Comparison of ENCODE assay signal across 25 mouse cellular contexts in genomic region chr11:35755546-35755945, GRCm38 (mm10). TPM values are rescaled to one million over a fixed set of nuclear protein-coding genes. Genes with fewer than 3 reads are reported as not detected.
DNase-seq lines count a peak whose midpoint lies in the region; ATAC-seq and TF ChIP-seq lines count a peak whose summit lies in the region.
"Had no signal": no experiment of that assay in that cellular context is flagged by ENCODE, and none has a peak within 500 bp of the region (broad histone marks: within the 10 kb centered on the region; RNA-seq: fewer than 3 reads in every experiment).

No protein-coding gene starts in this region.

- no peaks in the 10 kb centered on the region; the same call in 1 of the 2 replicates for H3K4me1 ChIP-seq in lung, embryonic 14.5 days (ENCODE audit: insufficient read depth)
- peaks cover 12% of the 10 kb centered on the region for H3K4me1 ChIP-seq in intestine, embryonic 16.5 days (ENCODE audit: control insufficient read depth, insufficient read depth, low read length)
- no peaks in the 10 kb centered on the region for H3K4me1 ChIP-seq in forebrain, embryonic 16.5 days (replicated peaks; ENCODE audit: control insufficient read depth, insufficient read depth, low read length)
- H3K4me1 ChIP-seq in hindbrain, embryonic 12.5 days = no peaks in the 10 kb centered on the region
- H3K4me1 ChIP-seq: heart, embryonic 10.5 days; liver, embryonic 12.5 days had no signal

- ATAC-seq in lung, embryonic 14.5 days (ENCODE audit: insufficient read depth) = no peak
- peak; percentile 22; the same call in 1 of the 2 replicates for ATAC-seq in intestine, embryonic 16.5 days
- ATAC-seq in forebrain, embryonic 16.5 days = no peak
- no peak for ATAC-seq in hindbrain, embryonic 12.5 days (ENCODE audit: low FRiP score)
- ATAC-seq: forebrain, embryonic 15.5 days; liver, embryonic 12.5 days; midbrain, embryonic 16.5 days had no signal

- no peaks in the 10 kb centered on the region for H3K27me3 ChIP-seq in lung, embryonic 14.5 days (ENCODE audit: insufficient read depth, low read length)
- no peaks in the 10 kb centered on the region for H3K27me3 ChIP-seq in intestine, embryonic 16.5 days (replicated peaks; ENCODE audit: control insufficient read depth, insufficient read depth, low read length)
- no peaks in the 10 kb centered on the region for H3K27me3 ChIP-seq in forebrain, embryonic 16.5 days (replicated peaks; ENCODE audit: control insufficient read depth, insufficient read depth, low read length)
- H3K27me3 ChIP-seq in hindbrain, embryonic 12.5 days = no peaks in the 10 kb centered on the region
- H3K27me3 ChIP-seq: forebrain, embryonic 15.5 days; liver, embryonic 12.5 days had no signal

- DNase-seq in lung, embryonic 14.5 days = peak; percentile 46
- no peak for DNase-seq in lung, postnatal 10 days
- DNase-seq in adrenal gland, postnatal 14 days = peak; percentile 44
- DNase-seq in yolk sac, embryonic 10.5 days (ENCODE audit: low spot score) = no peak
- DNase-seq: cerebellum, adult 2 months; kidney, postnatal 10 days; left cerebral cortex, postnatal 4 days; lung, adult 2 months; lung, postnatal 4 days; right cerebral cortex, postnatal 14 days had no signal

- H3K9me3 ChIP-seq in lung, embryonic 14.5 days (ENCODE audit: low read depth, low read length) = no peaks in the 10 kb centered on the region
- H3K9me3 ChIP-seq in intestine, embryonic 16.5 days (ENCODE audit: control insufficient read depth, low read length) = no peaks in the 10 kb centered on the region
- no peaks in the 10 kb centered on the region for H3K9me3 ChIP-seq in forebrain, embryonic 16.5 days (ENCODE audit: control insufficient read depth, low read length)
- no peaks in the 10 kb centered on the region for H3K9me3 ChIP-seq in hindbrain, embryonic 12.5 days (replicated peaks)
- H3K9me3 ChIP-seq: forebrain, embryonic 15.5 days; heart, embryonic 10.5 days; liver, embryonic 12.5 days had no signal

- no peaks in the 10 kb centered on the region for H3K36me3 ChIP-seq in lung, embryonic 14.5 days (ENCODE audit: insufficient read depth)
- H3K36me3 ChIP-seq in intestine, embryonic 16.5 days (ENCODE audit: control insufficient read depth, insufficient read depth, low read length) = no peaks in the 10 kb centered on the region
- H3K36me3 ChIP-seq in forebrain, embryonic 16.5 days (ENCODE audit: control insufficient read depth, insufficient read depth) = no peaks in the 10 kb centered on the region
- H3K36me3 ChIP-seq in hindbrain, embryonic 12.5 days = no peaks in the 10 kb centered on the region
- H3K36me3 ChIP-seq: forebrain, embryonic 15.5 days; heart, embryonic 10.5 days; liver, embryonic 12.5 days had no signal

- 33% methylated on average over 6 of the region's 6 CpGs for WGBS in lung, embryonic 14.5 days
- 26% methylated on average over 6 of the region's 6 CpGs for WGBS in intestine, embryonic 16.5 days
- WGBS in forebrain, embryonic 16.5 days = 29% methylated on average over 6 of the region's 6 CpGs
- 69% methylated on average over 6 of the region's 6 CpGs for WGBS in hindbrain, embryonic 12.5 days

- H3K4me3 ChIP-seq in lung, embryonic 14.5 days (ENCODE audit: low read depth, low read length) = no peak overlapping the region
- no peak overlapping the region for H3K4me3 ChIP-seq in intestine, embryonic 16.5 days (ENCODE audit: low read length)
- H3K4me3 ChIP-seq in forebrain, embryonic 16.5 days (replicated peaks; ENCODE audit: low read length) = no peak overlapping the region
- no peak overlapping the region for H3K4me3 ChIP-seq in hindbrain, embryonic 12.5 days
- H3K4me3 ChIP-seq: erythroblast, embryonic 14.5 days; forebrain, embryonic 15.5 days; heart, embryonic 10.5 days; layer of hippocampus, adult 2 months; left cerebral cortex, adult 2 months; liver, embryonic 12.5 days had no signal

- no peak overlapping the region for H3K9ac ChIP-seq in lung, embryonic 14.5 days
- H3K9ac ChIP-seq in intestine, embryonic 16.5 days (ENCODE audit: low read depth, low read length) = no peak overlapping the region
- H3K9ac ChIP-seq in forebrain, embryonic 16.5 days (replicated peaks; ENCODE audit: low read depth, low read length) = no peak overlapping the region
- H3K9ac ChIP-seq in hindbrain, embryonic 12.5 days = no peak overlapping the region
- H3K9ac ChIP-seq: forebrain, embryonic 15.5 days; liver, embryonic 12.5 days had no signal

- no peak for TF ChIP-seq CTCF in lung, embryonic 14.5 days (IDR thresholded peaks at IDR 0.05; ENCODE audit: low read depth)

- H3K4me2 ChIP-seq in lung, embryonic 14.5 days = no peak overlapping the region
- no peak overlapping the region for H3K4me2 ChIP-seq in intestine, embryonic 16.5 days (ENCODE audit: low read depth, low read length)
- H3K4me2 ChIP-seq in forebrain, embryonic 16.5 days (ENCODE audit: low read length) = no peak overlapping the region
- H3K4me2 ChIP-seq in hindbrain, embryonic 12.5 days (replicated peaks) = no peak overlapping the region
- H3K4me2 ChIP-seq: forebrain, embryonic 15.5 days; liver, embryonic 12.5 days had no signal

- H3K27ac ChIP-seq in lung, embryonic 14.5 days (ENCODE audit: low read depth) = no peak overlapping the region
- peak overlapping the region; percentile 68 for H3K27ac ChIP-seq in intestine, embryonic 16.5 days (ENCODE audit: low read length)
- no peak overlapping the region for H3K27ac ChIP-seq in forebrain, embryonic 16.5 days (ENCODE audit: low read length)
- H3K27ac ChIP-seq in hindbrain, embryonic 12.5 days = no peak overlapping the region
- H3K27ac ChIP-seq: forebrain, embryonic 15.5 days; heart, embryonic 10.5 days; layer of hippocampus, adult 2 months; left cerebral cortex, adult 2 months; liver, embryonic 12.5 days had no signal

RNA-seq across cellular contexts. Expression of gene Pank3, which starts 13.7 kb away (rescaled TPM):
- polyA plus RNA-seq in lung, embryonic 14.5 days (2014; fragmentation: Nextera tagmentation; extraction: Ambion mirVana) = 21.8 and 22.5 TPM in 2 replicates
- total RNA-seq in adrenal gland, postnatal 14 days (2021) = 46.8 and 51.4 TPM in 2 replicates
- 27.1 and 34.9 TPM in 2 replicates for polyA plus RNA-seq in intestine, embryonic 16.5 days (2015; fragmentation: Nextera tagmentation; extraction: Ambion mirVana)
- 24.4 and 28.8 TPM in 2 replicates for polyA plus RNA-seq in forebrain, embryonic 16.5 days (2015; fragmentation: Nextera tagmentation; extraction: Ambion mirVana)
- 31.8 and 34.4 TPM in 2 replicates for polyA plus RNA-seq in hindbrain, embryonic 12.5 days (2016; fragmentation: Nextera tagmentation; extraction: Ambion mirVana)

RNA-seq across cellular contexts. Expression of gene Fbll1, which starts 43.1 kb away (rescaled TPM):
- polyA plus RNA-seq in lung, embryonic 14.5 days (2014; fragmentation: Nextera tagmentation; extraction: Ambion mirVana) = 0.12 TPM in 1 of 2 replicates, not detected in the other
- total RNA-seq in adrenal gland, postnatal 14 days (2021) = 0.67 and 0.83 TPM in 2 replicates
- 0.11 TPM in 1 of 2 replicates, not detected in the other for polyA plus RNA-seq in intestine, embryonic 16.5 days (2015; fragmentation: Nextera tagmentation; extraction: Ambion mirVana)
- polyA plus RNA-seq in forebrain, embryonic 16.5 days (2015; fragmentation: Nextera tagmentation; extraction: Ambion mirVana) = 13.1 and 15.6 TPM in 2 replicates
- 13.1 and 15.3 TPM in 2 replicates for polyA plus RNA-seq in hindbrain, embryonic 12.5 days (2016; fragmentation: Nextera tagmentation; extraction: Ambion mirVana)
- total RNA-seq: gastrocnemius, postnatal 4 days; neutrophil, adult 5-6 weeks had no signal
- polyA plus RNA-seq: erythroblast, embryonic 14.5 days; heart, embryonic 10.5 days; heart, postnatal 0 days; liver, embryonic 12.5 days; lung, adult 2 months; stomach, embryonic 16.5 days; thymus, postnatal 0 days had no signal

Comparison
In these comparisons a context has a peak if more than half of its experiments do, and no peak if none do; other contexts are left out.
1. DNase-seq: peak in lung, embryonic 14.5 days (single experiment) and adrenal gland, postnatal 14 days (single experiment); none in lung, postnatal 10 days (single experiment) and yolk sac, embryonic 10.5 days (single experiment).
2. RNA of gene Fbll1, which starts 43.1 kb away (polyA plus RNA-seq): 13.1 to 15.3 TPM in hindbrain, embryonic 12.5 days and 13.1 to 15.6 TPM in forebrain, embryonic 16.5 days; 0.11 TPM in intestine, embryonic 16.5 days and 0.12 TPM in lung, embryonic 14.5 days; every median in the first group is over 10 times any median in the second.